Mouse (Mus musculus): ENCODE data around the gene Tmem120b.

Gene Tmem120b

GRCm38 (mm10) chr5:123127031-123127430 lies 58.8 kb downstream of the Tmem120b start:
- in situ Hi-C loops (cut with MboI, MseI) = loop anchor here (10.0 kb wide), 1 partner anchor 52 kb away; no protein-coding TSS in a partner anchor

GRCm38 (mm10) chr5:123128426-123129169 lies 60.4 kb downstream of the Tmem120b start:
- in situ Hi-C loops (cut with MboI, MseI) = loop anchor here (10.0 kb wide), 1 partner anchor 54 kb away; no protein-coding TSS in a partner anchor

- in situ Hi-C loops (cut with MboI, MseI) = loop anchor here (10.0 kb wide), 1 partner anchor 54 kb away; no protein-coding TSS in a partner anchor
Observed at GRCm38 (mm10) chr5:123129170-123129757, 61.0 kb downstream of the Tmem120b start.

- in situ Hi-C loops (cut with MboI, MseI) = loop anchor here (10.0 kb wide), 1 partner anchor 985 kb away; the partner anchor contains the start of genes Arl6ip4 and Ogfod2
Observed at GRCm38 (mm10) chr5:123130030-123130813, 62.0 kb downstream of the Tmem120b start.

GRCm38 (mm10) chr5:123130814-123131148 lies 62.6 kb downstream of the Tmem120b start:
- in situ Hi-C loops (cut with MboI, MseI) = loop anchor here (10.0 kb wide), 1 partner anchor 984 kb away; the partner anchor contains the start of genes Arl6ip4 and Ogfod2

GRCm38 (mm10) chr5:123132308-123133071 lies 64.3 kb downstream of the Tmem120b start, which contains the start of gene Rhof:
Rhof (minus strand) TSS chr5:123132692.
- in situ Hi-C loops (cut with MboI, MseI) = loop anchor here (10.0 kb wide), 1 partner anchor 982 kb away; the partner anchor contains the start of genes Arl6ip4 and Ogfod2

GRCm38 (mm10) chr5:123133083-123133783 lies 65.0 kb downstream of the Tmem120b start:
- in situ Hi-C loops (cut with MboI, MseI) = loop anchor here (10.0 kb wide), 1 partner anchor 982 kb away; the partner anchor contains the start of genes Arl6ip4 and Ogfod2

- in situ Hi-C loops (cut with MboI, MseI) = loop anchor here (10.0 kb wide), 1 partner anchor 981 kb away; the partner anchor contains the start of genes Arl6ip4 and Ogfod2
Observed at GRCm38 (mm10) chr5:123133784-123134143, 65.5 kb downstream of the Tmem120b start.

- in situ Hi-C loops (cut with MboI, MseI) = loop anchor here (10.0 kb wide), 1 partner anchor 980 kb away; the partner anchor contains the start of genes Arl6ip4 and Ogfod2
Observed at GRCm38 (mm10) chr5:123134186-123134874, 66.1 kb downstream of the Tmem120b start.

GRCm38 (mm10) chr5:123134875-123135382 lies 66.7 kb downstream of the Tmem120b start:
- in situ Hi-C loops (cut with MboI, MseI) = loop anchor here (10.0 kb wide), 1 partner anchor 980 kb away; the partner anchor contains the start of genes Arl6ip4 and Ogfod2

- in situ Hi-C loops (cut with MboI, MseI) = loop anchor here (10.0 kb wide), 1 partner anchor 979 kb away; the partner anchor contains the start of genes Arl6ip4 and Ogfod2
Observed at GRCm38 (mm10) chr5:123135471-123136360, 67.5 kb downstream of the Tmem120b start.

- in situ Hi-C loops (cut with MboI, MseI) = loop anchor here (10.0 kb wide), 1 partner anchor 978 kb away; the partner anchor contains the start of genes Arl6ip4 and Ogfod2
Observed at GRCm38 (mm10) chr5:123136361-123137043, 68.3 kb downstream of the Tmem120b start.

GRCm38 (mm10) chr5:123137044-123137909 lies 69.1 kb downstream of the Tmem120b start:
- in situ Hi-C loops (cut with MboI, MseI) = loop anchor here (10.0 kb wide), 1 partner anchor 978 kb away; the partner anchor contains the start of genes Arl6ip4 and Ogfod2

GRCm38 (mm10) chr5:123137910-123138229 lies 69.7 kb downstream of the Tmem120b start:
- in situ Hi-C loops (cut with MboI, MseI) = loop anchor here (10.0 kb wide), 1 partner anchor 977 kb away; the partner anchor contains the start of genes Arl6ip4 and Ogfod2

- in situ Hi-C loops (cut with MboI, MseI) = loop anchor here (10.0 kb wide), 1 partner anchor 976 kb away; the partner anchor contains the start of genes Arl6ip4 and Ogfod2
Observed at GRCm38 (mm10) chr5:123138230-123138911, 70.2 kb downstream of the Tmem120b start.

Data from regulatory T cell (primary cell).